Mouse (Mus musculus): Measurements from ENCODE around the gene Rnf10. TPM values are rescaled to one million over a fixed set of nuclear protein-coding genes. Genes with fewer than 3 reads are reported as not detected.

Gene Rnf10
- polyA plus RNA-seq, 1 experiment = 220 TPM

GRCm38 (mm10) chr5:115207892-115208291, 64.8 kb downstream of the Rnf10 start:
- Histone ChIP-seq H3K79me2 (ENCODE audit: control insufficient read depth, insufficient read depth) (no peaks in the 10 kb centered on the region), H3K36me3 (ENCODE audit: control insufficient read depth, insufficient read depth) (no peaks in the 10 kb centered on the region), H3ac (ENCODE audit: control insufficient read depth, insufficient read length) (no peak overlapping the region), H3K27me3 (ENCODE audit: control insufficient read depth, insufficient read depth, insufficient read length) (no peaks in the 10 kb centered on the region), H3K4me2 (ENCODE audit: low read depth) (no peak overlapping the region), H3K4me3 (no peak overlapping the region)
- no peak for TF ChIP-seq CEBPB (IDR thresholded peaks at IDR 0.05; ENCODE audit: insufficient read depth, poor library complexity, severe bottlenecking)
- no peak for TF ChIP-seq POLR2AphosphoS2 (IDR thresholded peaks at IDR 0.05; ENCODE audit: insufficient read length, low read depth)
- TF ChIP-seq USF1 (IDR thresholded peaks at IDR 0.05; ENCODE audit: low read depth) = no peak
- no peak for TF ChIP-seq E2F4 (IDR thresholded peaks at IDR 0.05; ENCODE audit: insufficient read depth)

GRCm38 (mm10) chr5:115207244-115207643, 65.5 kb downstream of the Rnf10 start:
- H3ac ChIP-seq (ENCODE audit: control insufficient read depth, insufficient read length) = no peak overlapping the region
- H3K79me2 ChIP-seq (ENCODE audit: control insufficient read depth, insufficient read depth) = no peaks in the 10 kb centered on the region
- no peaks in the 10 kb centered on the region for H3K36me3 ChIP-seq (ENCODE audit: control insufficient read depth, insufficient read depth)
- no peak overlapping the region for H3K4me3 ChIP-seq
- TF ChIP-seq POLR2AphosphoS2 (IDR thresholded peaks at IDR 0.05; ENCODE audit: insufficient read length, low read depth) (no peak), TCF12 (IDR thresholded peaks at IDR 0.05; ENCODE audit: insufficient read depth, poor library complexity, severe bottlenecking) (no peak), CEBPB (IDR thresholded peaks at IDR 0.05; ENCODE audit: insufficient read depth, poor library complexity, severe bottlenecking) (no peak), SRF (IDR thresholded peaks at IDR 0.05; ENCODE audit: control insufficient read depth, insufficient read length, low read depth) (no peak), POLR2A (IDR thresholded peaks at IDR 0.05; ENCODE audit: insufficient read length, low read depth) (no peak), MYOD1 (IDR thresholded peaks at IDR 0.05; ENCODE audit: control insufficient read depth in 1 of 3, insufficient read length in 2 of 3, low read depth in 2 of 3) (no peak), MAX (IDR thresholded peaks at IDR 0.05; ENCODE audit: low read depth) (no peak), USF1 (IDR thresholded peaks at IDR 0.05; ENCODE audit: low read depth) (no peak), E2F4 (IDR thresholded peaks at IDR 0.05; ENCODE audit: insufficient read depth) (no peak), MYOG (IDR thresholded peaks at IDR 0.05; ENCODE audit: control insufficient read depth in 1 of 3, insufficient read depth in 1 of 3, insufficient read length in 2 of 3, low read depth in 2 of 3) (no peak), TCF3 (IDR thresholded peaks at IDR 0.05; ENCODE audit: insufficient read length, low read depth) (no peak), REST (IDR thresholded peaks at IDR 0.05; ENCODE audit: insufficient read depth, insufficient read length) (no peak)
- no peaks in the 10 kb centered on the region for H3K27me3 ChIP-seq (ENCODE audit: control insufficient read depth, insufficient read depth, insufficient read length)
- H3K4me2 ChIP-seq (ENCODE audit: low read depth) = no peak overlapping the region

GRCm38 (mm10) chr5:115204562-115205311, 68.0 kb downstream of the Rnf10 start:
- H3K4me3 ChIP-seq = no peak overlapping the region

GRCm38 (mm10) chr5:115203735-115204561, 68.8 kb downstream of the Rnf10 start:
- H3K27me3 ChIP-seq (ENCODE audit: control insufficient read depth, insufficient read depth, insufficient read length) = no peaks in the 10 kb centered on the region
- H3ac ChIP-seq (ENCODE audit: control insufficient read depth, insufficient read length) = no peak overlapping the region
- no peaks in the 10 kb centered on the region for H3K79me2 ChIP-seq (ENCODE audit: control insufficient read depth, insufficient read depth)
- no peak for TF ChIP-seq CEBPB (IDR thresholded peaks at IDR 0.05; ENCODE audit: insufficient read depth, poor library complexity, severe bottlenecking)
- TF ChIP-seq POLR2AphosphoS2 (IDR thresholded peaks at IDR 0.05; ENCODE audit: insufficient read length, low read depth) = no peak
- TF ChIP-seq POLR2A (IDR thresholded peaks at IDR 0.05; ENCODE audit: insufficient read length, low read depth) = no peak
- no peaks in the 10 kb centered on the region for H3K36me3 ChIP-seq (ENCODE audit: control insufficient read depth, insufficient read depth)
- H3K4me2 ChIP-seq (ENCODE audit: low read depth) = peak overlapping the region; percentile 8
- no peak overlapping the region for H3K4me3 ChIP-seq

More at GRCm38 (mm10) chr5:115204562-115205311, 68.0 kb downstream of the Rnf10 start:
- no peak for TF ChIP-seq POLR2A (IDR thresholded peaks at IDR 0.05; ENCODE audit: insufficient read length, low read depth)
- no peak for TF ChIP-seq USF1 (IDR thresholded peaks at IDR 0.05; ENCODE audit: low read depth)
- TF ChIP-seq TCF12 (IDR thresholded peaks at IDR 0.05; ENCODE audit: insufficient read depth, poor library complexity, severe bottlenecking) = no peak
- TF ChIP-seq TCF3 (IDR thresholded peaks at IDR 0.05; ENCODE audit: insufficient read length, low read depth) = no peak
- no peak for TF ChIP-seq REST (IDR thresholded peaks at IDR 0.05; ENCODE audit: insufficient read depth, insufficient read length)
- TF ChIP-seq CEBPB (IDR thresholded peaks at IDR 0.05; ENCODE audit: insufficient read depth, poor library complexity, severe bottlenecking) = no peak
- TF ChIP-seq E2F4 (IDR thresholded peaks at IDR 0.05; ENCODE audit: insufficient read depth) = no peak
- TF ChIP-seq MAX (IDR thresholded peaks at IDR 0.05; ENCODE audit: low read depth) = no peak
- no peak for TF ChIP-seq POLR2AphosphoS2 (IDR thresholded peaks at IDR 0.05; ENCODE audit: insufficient read length, low read depth)
- no peak for TF ChIP-seq MYOD1 (IDR thresholded peaks at IDR 0.05; ENCODE audit: control insufficient read depth in 1 of 3, insufficient read length in 2 of 3, low read depth in 2 of 3)
- TF ChIP-seq SRF (IDR thresholded peaks at IDR 0.05; ENCODE audit: control insufficient read depth, insufficient read length, low read depth) = no peak
- TF ChIP-seq MYOG (IDR thresholded peaks at IDR 0.05; ENCODE audit: control insufficient read depth in 1 of 3, insufficient read depth in 1 of 3, insufficient read length in 2 of 3, low read depth in 2 of 3) = no peak
- H3ac ChIP-seq (ENCODE audit: control insufficient read depth, insufficient read length) = no peak overlapping the region
- H3K79me2 ChIP-seq (ENCODE audit: control insufficient read depth, insufficient read depth) = no peaks in the 10 kb centered on the region
- no peaks in the 10 kb centered on the region for H3K36me3 ChIP-seq (ENCODE audit: control insufficient read depth, insufficient read depth)
- H3K27me3 ChIP-seq (ENCODE audit: control insufficient read depth, insufficient read depth, insufficient read length) = no peaks in the 10 kb centered on the region
- H3K4me2 ChIP-seq (ENCODE audit: low read depth) = peak overlapping the region; percentile 2

All from myocyte (in vitro differentiated cells).